Mouse (Mus musculus): Measurements from ENCODE around the gene Pxn. TPM values are rescaled to one million over a fixed set of nuclear protein-coding genes. Genes with fewer than 3 reads are reported as not detected.
"Not testable (repeated sequence)": the region's sequence is repeated elsewhere in the genome, so short reads cannot be mapped to it uniquely, and the experiment has no call there.

The Pxn gene
- total RNA-seq, 2 experiments from 2014 or later, result 77.6 to 82.4 TPM

GRCm38 (mm10) chr5:115507981-115508858 is 1.7 kb downstream of the Pxn start:
- no peak for DNase-seq (ENCODE audit: low spot score in 2 of 2)

DNA sequence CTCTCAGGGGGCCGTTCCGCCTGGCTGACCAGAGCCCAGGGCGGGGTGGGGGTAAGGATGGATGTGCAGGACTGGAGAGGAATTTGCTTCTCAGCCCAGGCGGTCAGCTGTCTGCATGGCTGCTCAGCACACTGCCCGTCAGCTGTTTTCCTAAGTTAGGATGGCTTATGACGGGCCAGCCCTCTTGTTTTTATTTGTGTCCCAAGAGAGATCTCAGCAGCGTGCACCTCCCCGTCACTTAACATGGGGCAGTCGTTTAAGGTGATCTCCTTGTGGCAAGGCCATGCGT is 2.3 kb downstream of the Pxn start:
- DNase-seq (ENCODE audit: low spot score in 2 of 2), result no peak

- DNase-seq (ENCODE audit: low spot score in 2 of 2), result no peak
Observed at GRCm38 (mm10) chr5:115509321-115509761, 2.9 kb downstream of the Pxn start.

GRCm38 (mm10) chr5:115509790-115510689 is 3.6 kb downstream of the Pxn start:
- DNase-seq (ENCODE audit: low spot score in 2 of 2), result no peak

DNA sequence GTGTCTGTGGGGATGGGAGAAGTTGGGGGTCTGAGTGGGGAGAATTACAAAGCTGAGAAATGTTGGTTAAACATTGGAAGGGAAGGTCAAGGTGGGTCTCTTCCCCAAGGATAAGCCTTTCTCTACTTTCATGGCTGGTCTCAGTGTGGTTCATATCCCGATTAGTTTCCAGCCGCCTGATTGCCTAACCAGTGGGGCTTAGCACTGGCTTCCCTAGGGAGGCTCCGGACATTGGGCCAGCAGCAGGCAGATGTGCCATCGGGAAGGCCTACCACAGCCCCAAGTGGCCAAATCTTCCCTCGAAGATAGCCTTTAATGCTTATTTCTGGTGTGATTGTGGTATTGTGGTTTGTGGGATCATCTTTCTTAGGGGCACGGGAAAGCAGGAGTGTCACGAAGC is 5.9 kb downstream of the Pxn start:
- DNase-seq (ENCODE audit: low spot score in 2 of 2), result no peak

DNA sequence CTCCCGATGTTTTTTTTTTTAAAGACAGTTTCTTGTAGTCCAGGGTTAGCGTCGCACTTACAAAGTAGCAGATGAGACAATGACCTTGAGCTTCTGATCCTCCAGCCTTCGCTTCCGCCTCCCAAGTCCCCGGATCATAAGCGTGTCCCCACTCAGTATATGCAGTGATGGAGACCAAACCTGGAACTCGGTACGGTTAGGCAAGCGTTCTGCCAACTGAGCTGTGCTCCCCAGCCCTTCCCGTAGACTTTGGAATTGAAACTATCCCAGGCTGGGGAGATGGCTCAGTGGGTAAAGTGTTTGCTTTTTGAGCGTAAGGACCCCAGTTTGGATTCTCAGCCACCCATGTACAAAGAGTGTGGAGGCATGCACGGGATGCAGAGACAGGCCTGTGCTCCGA is 6.8 kb downstream of the Pxn start:
- no peak for DNase-seq (ENCODE audit: low spot score in 2 of 2)

DNA sequence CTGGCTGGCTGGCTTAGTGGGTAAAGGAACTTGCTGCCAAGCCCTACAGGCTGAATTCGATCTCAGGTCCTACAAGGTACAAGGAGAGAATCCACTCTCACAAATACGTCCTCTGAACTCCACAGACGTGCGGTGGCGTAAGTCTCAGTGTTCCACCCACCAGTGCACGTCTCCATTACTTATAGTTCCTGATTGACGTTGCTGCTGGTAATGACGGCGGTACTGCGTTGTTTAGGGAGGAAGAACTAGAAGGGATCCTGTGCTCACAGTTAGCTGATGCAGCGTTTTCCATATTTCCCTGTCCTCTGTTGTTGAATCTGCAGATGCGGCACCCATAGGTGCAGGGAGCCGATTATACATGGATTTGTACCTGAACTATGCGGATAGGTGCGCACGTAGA is 7.2 kb downstream of the Pxn start:
- DNase-seq (ENCODE audit: low spot score in 2 of 2), result no peak

DNA sequence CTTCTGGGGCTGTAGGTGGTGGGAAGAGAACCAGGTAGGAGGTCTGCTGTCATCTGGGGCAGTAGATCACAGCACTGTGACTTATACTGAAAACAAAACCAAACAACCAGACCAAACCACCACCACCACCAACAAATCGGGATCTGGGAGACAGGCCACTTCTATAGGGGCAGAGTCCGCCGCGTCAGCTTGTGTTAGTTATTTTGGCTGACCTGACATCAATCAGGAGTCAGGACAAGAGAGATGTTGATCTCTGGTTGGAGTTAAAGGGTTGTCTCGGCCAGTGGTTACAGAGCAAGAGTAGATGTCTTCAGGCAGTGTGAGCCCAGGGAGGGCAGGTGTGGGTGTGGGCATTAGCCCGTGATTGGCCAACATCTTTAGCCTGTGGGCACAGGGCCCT is 7.9 kb downstream of the Pxn start:
- DNase-seq (ENCODE audit: low spot score in 2 of 2), result no peak

DNA sequence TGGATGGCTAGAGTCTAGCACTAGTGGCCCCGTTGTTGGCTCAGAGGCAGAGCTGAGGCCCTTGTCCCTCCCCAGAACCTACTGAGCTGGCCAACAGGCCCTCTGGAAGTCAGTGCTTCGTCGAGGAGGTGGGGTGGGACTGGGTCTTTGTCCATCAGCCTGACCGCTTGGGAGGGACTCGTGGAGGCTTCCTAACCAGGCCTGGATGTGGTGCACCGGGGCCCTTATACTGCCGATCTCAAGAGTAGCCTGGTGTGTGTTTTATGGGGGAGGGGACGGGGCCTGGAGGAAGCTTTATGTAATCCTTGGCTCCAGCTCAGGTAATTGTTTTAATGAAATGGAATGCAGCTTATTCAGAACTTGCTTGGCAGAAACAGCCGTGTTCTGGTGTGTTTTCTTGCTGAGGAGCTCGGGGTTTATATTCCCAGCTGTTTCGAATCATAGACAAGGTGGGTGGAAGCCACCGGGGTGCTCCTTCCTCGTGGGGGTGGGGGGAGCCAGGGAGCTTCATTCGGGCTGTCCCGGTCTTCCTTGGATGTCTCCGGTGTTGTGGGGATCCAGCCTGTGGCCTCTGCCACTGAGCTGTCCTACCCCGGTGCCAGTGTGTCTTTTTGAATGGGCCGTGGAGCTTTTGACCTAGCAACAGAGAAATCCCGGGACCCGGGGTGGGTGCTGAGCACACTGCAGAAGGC is 8.6 kb downstream of the Pxn start:
- no peak for DNase-seq (ENCODE audit: low spot score in 2 of 2)

DNA sequence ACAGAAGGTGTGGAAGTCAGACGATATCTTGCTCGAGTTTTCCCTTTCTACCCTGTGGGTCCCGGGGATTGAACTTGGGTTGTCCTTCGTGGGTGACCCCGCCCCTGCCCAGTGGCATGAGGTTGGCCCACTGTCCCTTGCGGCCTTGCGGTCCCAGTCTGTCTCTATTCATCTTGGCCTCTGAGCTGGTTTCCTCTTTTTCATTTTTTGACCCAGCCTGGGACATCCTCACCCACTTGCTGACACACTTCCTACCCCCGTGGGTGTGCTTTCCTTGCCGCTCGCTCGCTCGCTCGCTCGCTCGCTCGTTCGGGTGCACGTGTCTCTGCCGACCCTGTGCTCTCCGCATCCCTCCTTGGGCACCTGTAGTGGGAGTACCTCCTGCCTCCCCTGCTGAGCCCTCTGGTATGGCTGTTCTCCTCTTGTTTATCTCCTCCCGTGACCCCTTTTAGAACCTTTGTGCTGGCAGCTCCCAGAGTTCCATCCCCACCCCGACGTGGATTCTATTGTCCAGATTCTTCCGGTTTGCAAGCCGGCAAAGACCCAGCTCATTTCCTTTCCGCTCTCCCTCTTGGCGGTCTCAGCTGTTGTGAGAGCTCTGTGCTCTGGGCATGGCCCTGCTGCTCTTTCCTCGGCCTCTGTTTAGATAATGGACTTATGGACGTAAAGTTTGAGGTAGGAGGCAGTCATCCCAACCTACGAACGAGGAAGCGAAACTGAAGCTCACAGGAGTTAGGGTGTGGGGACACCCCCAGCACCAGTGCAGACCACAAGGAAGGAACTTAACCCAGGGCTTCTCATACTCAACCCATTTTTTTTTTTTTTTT is 9.8 kb downstream of the Pxn start:
- DNase-seq (ENCODE audit: low spot score in 2 of 2), result no peak

GRCm38 (mm10) chr5:115516908-115517307 is 10.4 kb downstream of the Pxn start:
- DNase-seq (ENCODE audit: low spot score in 2 of 2), result no peak

DNA sequence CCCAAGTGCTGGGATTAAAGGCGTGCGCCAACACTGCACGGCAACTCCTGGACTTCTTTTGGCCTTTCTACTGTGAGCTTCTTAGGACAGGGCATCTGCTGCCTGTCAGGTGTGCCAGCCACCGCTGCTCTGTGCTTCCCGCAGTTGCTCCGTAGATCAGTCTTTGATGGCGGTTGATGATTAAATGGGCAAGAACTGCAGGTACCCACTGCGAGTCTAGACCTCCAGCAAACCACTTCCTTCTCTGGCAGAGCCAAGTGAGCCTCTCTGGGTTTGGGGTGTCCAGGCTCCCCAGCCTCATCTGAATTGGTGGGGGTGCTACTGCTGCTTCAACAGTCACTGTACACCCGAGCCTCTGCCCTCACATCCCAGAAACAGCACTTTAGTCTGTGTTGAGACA is 11.0 kb downstream of the Pxn start:
- no peak for DNase-seq (ENCODE audit: low spot score in 2 of 2)

- not testable (repeated sequence) for DNase-seq (ENCODE audit: low spot score in 2 of 2)
Observed at GRCm38 (mm10) chr5:115518214-115518613, 11.7 kb downstream of the Pxn start.

DNA sequence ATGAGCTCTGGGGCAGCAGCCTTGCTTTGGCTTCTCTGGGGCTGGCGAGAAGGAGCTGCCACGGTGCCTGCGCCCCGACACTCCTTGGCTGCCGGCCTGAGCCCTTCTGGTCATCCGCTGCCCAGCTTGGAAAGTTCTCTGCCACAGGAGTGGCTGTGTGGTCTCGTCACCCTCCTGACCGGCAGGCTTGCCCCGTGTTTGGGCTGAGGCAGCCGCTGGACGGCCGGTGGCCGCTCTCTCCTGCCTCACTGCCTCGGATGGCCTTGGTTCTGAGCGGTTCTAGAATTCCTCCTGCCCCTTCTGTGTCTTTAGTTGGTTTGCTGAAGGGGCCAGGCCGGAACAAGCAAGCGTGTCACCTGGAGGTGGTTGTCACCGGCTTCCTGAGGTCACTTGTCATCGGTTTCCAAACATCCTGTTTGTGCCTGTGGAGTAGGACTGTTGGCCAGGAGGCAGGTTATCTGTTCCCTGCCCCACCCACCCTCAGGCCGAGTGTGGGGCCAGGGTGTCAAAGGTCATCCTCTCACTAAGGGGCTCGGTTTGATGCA is 13.9 kb downstream of the Pxn start:
- DNase-seq (ENCODE audit: low spot score in 2 of 2), result no peak

GRCm38 (mm10) chr5:115521553-115522461 is 15.3 kb downstream of the Pxn start:
- DNase-seq (ENCODE audit: low spot score in 2 of 2), result no peak

DNA sequence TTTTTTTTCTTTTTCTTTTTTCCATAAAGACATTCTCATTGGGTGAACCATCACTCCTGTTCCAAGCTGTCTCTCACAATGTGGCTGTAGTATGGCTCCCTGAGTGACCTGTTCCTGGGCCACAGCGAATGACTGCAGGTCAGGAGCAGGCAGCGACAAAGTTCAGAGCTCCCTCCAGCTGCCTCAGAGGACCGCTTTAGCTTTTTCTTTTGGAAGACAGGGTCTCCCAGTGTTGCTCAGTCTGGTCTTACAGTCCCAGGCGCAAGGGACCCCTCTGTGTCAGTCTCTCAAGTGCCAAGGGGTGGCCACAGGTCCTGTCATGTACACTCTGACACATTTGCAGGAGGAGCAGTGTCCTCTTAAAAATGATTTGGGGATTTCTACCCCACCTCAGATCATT is 16.1 kb downstream of the Pxn start:
- no peak for DNase-seq (ENCODE audit: low spot score in 2 of 2)

- no peak for DNase-seq (ENCODE audit: low spot score in 2 of 2)
Observed at GRCm38 (mm10) chr5:115522981-115523499, 16.6 kb downstream of the Pxn start.

GRCm38 (mm10) chr5:115523971-115524370 is 17.5 kb downstream of the Pxn start:
- no peak for DNase-seq (ENCODE audit: low spot score in 2 of 2)

DNA sequence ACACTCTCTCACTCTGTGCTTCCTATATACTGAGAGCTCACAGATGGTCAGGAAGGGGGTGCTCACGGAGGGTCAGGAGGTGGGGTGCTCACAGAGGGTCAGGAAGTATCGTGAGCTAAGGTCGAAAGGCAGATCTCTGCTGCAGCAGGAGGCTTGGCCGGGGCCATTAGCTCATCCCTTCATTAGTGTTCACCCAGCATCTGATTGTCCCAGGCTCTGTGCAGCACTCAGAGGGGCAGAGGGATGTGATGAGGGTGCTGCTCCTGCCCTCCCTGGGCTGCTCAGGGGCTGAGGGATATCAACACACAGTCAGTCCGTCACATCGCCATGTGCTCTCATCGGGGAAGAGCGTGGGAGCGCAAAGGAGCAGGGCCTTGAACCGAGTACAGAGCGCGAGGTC is 18.0 kb downstream of the Pxn start:
- DNase-seq (ENCODE audit: low spot score in 2 of 2), result no peak
